Mouse (Mus musculus): ENCODE measurements around the gene Saxo1.

DNA sequence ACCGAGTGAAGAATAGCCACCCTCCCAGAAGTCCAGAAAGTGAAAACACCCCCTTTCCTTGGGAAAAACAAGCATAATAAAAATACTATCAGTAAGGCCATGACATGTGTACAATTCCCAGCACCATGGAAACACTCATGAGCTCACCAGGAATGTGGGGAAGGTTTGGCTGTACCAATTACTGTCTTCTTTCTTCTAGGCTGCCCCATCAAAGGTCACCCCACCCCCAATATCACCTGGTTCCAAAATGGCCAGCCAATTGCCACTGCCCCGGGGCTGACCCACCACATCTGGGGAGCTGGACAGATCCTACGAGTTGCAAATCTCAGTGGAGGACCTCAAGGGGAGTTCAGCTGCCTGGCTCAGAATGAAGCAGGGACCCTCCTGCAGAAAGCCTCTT is 144.7 kb downstream of the Saxo1 start:
- TF ChIP-seq POLR2A (IDR thresholded peaks at IDR 0.05; ENCODE audit: insufficient read depth, low read depth, low read length), result no peak
- TF ChIP-seq EP300 (IDR thresholded peaks at IDR 0.05; ENCODE audit: insufficient read depth, low read depth, low read length), result no peak

Measured in heart, adult 2 months (tissue).